Mouse (Mus musculus): ENCODE results near the gene Olfr1287.

GRCm38 (mm10) chr2:111493729-111494128 is 44.8 kb downstream of the Olfr1287 start, which contains the start of gene Olfr1290:
- TF ChIP-seq TAL1 (IDR thresholded peaks at IDR 0.05; ENCODE audit: low read length) (no peak), POLR2AphosphoS2 (IDR thresholded peaks at IDR 0.05; ENCODE audit: low read length) (no peak), MYC (IDR thresholded peaks at IDR 0.05; ENCODE audit: low read depth, low read length) (no peak), HCFC1 (IDR thresholded peaks at IDR 0.05; ENCODE audit: low read depth, low read length) (no peak), POLR2A (IDR thresholded peaks at IDR 0.05; ENCODE audit: control insufficient read depth in 1 of 2, insufficient read depth in 1 of 2, low read depth in 1 of 2, low read length in 2 of 2, poor library complexity in 1 of 2) (no peak), BHLHE40 (IDR thresholded peaks at IDR 0.05; ENCODE audit: borderline replicate concordance, low read depth, low read length) (no peak), EP300 (IDR thresholded peaks at IDR 0.05; ENCODE audit: low read depth in 1 of 2, low read length in 2 of 2) (no peak), USF2 (IDR thresholded peaks at IDR 0.05; ENCODE audit: borderline replicate concordance in 1 of 2, insufficient read depth in 1 of 2, low read depth in 1 of 2, low read length in 2 of 2) (no peak), ZKSCAN1 (IDR thresholded peaks at IDR 0.05; ENCODE audit: low read depth, low read length) (no peak), CTCF (IDR thresholded peaks at IDR 0.05 in 2 of 3, conservative IDR thresholded peaks at IDR 0.05 in 1 of 3; ENCODE audit: control insufficient read depth in 1 of 3, insufficient read depth in 1 of 3, low read depth in 2 of 3, low read length in 3 of 3, poor library complexity in 1 of 3, severe bottlenecking in 1 of 3) (no peak), SIN3A (IDR thresholded peaks at IDR 0.05; ENCODE audit: low read length) (no peak), GATA1 (IDR thresholded peaks at IDR 0.05; ENCODE audit: low read depth, low read length) (no peak), USF1 (IDR thresholded peaks at IDR 0.05; ENCODE audit: low read depth, low read length) (no peak), JUND (IDR thresholded peaks at IDR 0.05; ENCODE audit: low read depth, low read length) (no peak)

Data from MEL (cell line).